Mouse (Mus musculus) midbrain, embryonic 16.5 days (tissue): ENCODE data around the gene Cfap157. TPM values are rescaled to one million over a fixed set of nuclear protein-coding genes. Genes with fewer than 3 reads are reported as not detected.
A peak's percentile ranks its signal among the peaks of the same experiment; 100 is the strongest.

Source experiments
- ATAC-seq: fragments of 200-750 bp; cut with Nextera tagmentation; 2 replicates; pipeline ENCODE4 v1.8.0; 2017; ENCODE audit warnings: moderate TSS enrichment
- H3K27ac ChIP-seq: fragments of 300-500 bp; sonication (generic); 2 replicates; pipeline ENCODE4 v1.5.1; 2014; ENCODE audit warnings: mild to moderate bottlenecking, low read length, mixed read lengths
- H3K27me3 ChIP-seq: fragments of 300-500 bp; sonication (generic); 2 replicates; pipeline ENCODE4 v1.6.1; 2014; ENCODE audit warnings: low read depth, low read length, mixed read lengths; ENCODE audit not compliant: control insufficient read depth, insufficient read depth
- H3K36me3 ChIP-seq: fragments of 300-500 bp; sonication (generic); 2 replicates; pipeline ENCODE4 v1.6.1; 2014; ENCODE audit warnings: mild to moderate bottlenecking, low read length, moderate library complexity, mixed read lengths; ENCODE audit not compliant: control insufficient read depth, insufficient read depth
- H3K4me1 ChIP-seq: fragments of 300-500 bp; sonication (generic); 2 replicates; pipeline ENCODE4 v1.6.1; 2014; ENCODE audit warnings: mild to moderate bottlenecking, low read length, mixed read lengths; ENCODE audit not compliant: control insufficient read depth, insufficient read depth
- H3K4me2 ChIP-seq: fragments of 300-500 bp; sonication (generic); 2 replicates; pipeline ENCODE4 v1.6.1; 2014; ENCODE audit warnings: mild to moderate bottlenecking, low read length, mixed read lengths
- H3K4me3 ChIP-seq: fragments of 300-500 bp; sonication (generic); 2 replicates; pipeline ENCODE4 v1.5.1; 2014; ENCODE audit warnings: low read depth, mild to moderate bottlenecking, low read length, moderate library complexity, mixed read lengths
- H3K9ac ChIP-seq: fragments of 300-500 bp; sonication (generic); 2 replicates; pipeline ENCODE4 v1.6.1; 2014; ENCODE audit warnings: low read depth, low read length, mixed read lengths
- H3K9me3 ChIP-seq: fragments of 300-500 bp; sonication (generic); replicated peaks from 2 replicates; pipeline ENCODE4 v1.6.1; 2014; ENCODE audit warnings: mild to moderate bottlenecking, low read length, mixed read lengths; ENCODE audit not compliant: control insufficient read depth, poor library complexity, severe bottlenecking
- WGBS: fragments of 180-500 bp; shearing (Covaris S2); extraction: QIAGEN DNeasy Blood & Tissue Kit; methylation state at CpG from one replicate; pipeline ENCODE4 v1.1.7; 2014; 5-methylcytosine and 5-hydroxymethylcytosine counted together
- polyA plus RNA-seq: library from polyadenylated mRNA; unstranded; fragments of >200 nt; fragmentation: Nextera tagmentation; extraction: Ambion mirVana; gene quantifications from 2 replicates; pipeline ENCODE4 v1.2.1, GENCODE M21; 2015

Gene Cfap157
- polyA plus RNA-seq, 1 experiment from 2014 or later = 0.99 TPM

GRCm38 (mm10) chr2:32749082-32749481 lies 35.1 kb downstream of the Cfap157 start:
- H3K4me3 ChIP-seq = no peak overlapping the region
- WGBS = 91% methylated on average over 16 of the region's 16 CpGs
- H3K27me3 ChIP-seq = no peaks in the 10 kb centered on the region
- H3K9me3 ChIP-seq = no peaks in the 10 kb centered on the region
- H3K9ac ChIP-seq = no peak overlapping the region
- no peak for ATAC-seq
- H3K4me1 ChIP-seq = peaks cover 10% of the 10 kb centered on the region
- H3K36me3 ChIP-seq = peaks cover 51% of the 10 kb centered on the region
- H3K4me2 ChIP-seq = no peak overlapping the region
- no peak overlapping the region for H3K27ac ChIP-seq

- no peak for ATAC-seq
- no peak overlapping the region for H3K4me2 ChIP-seq
Observed at GRCm38 (mm10) chr2:32744272-32744982, 39.8 kb downstream of the Cfap157 start.

GRCm38 (mm10) chr2:32742173-32742531 lies 42.1 kb downstream of the Cfap157 start:
- no peaks in the 10 kb centered on the region for H3K9me3 ChIP-seq
- peak; percentile 92 for ATAC-seq
- peak overlapping the region; percentile 88 for H3K27ac ChIP-seq
- H3K4me3 ChIP-seq = peak overlapping the region; percentile 85
- peaks cover 20% of the 10 kb centered on the region for H3K36me3 ChIP-seq
- peak overlapping the region; percentile 98 for H3K9ac ChIP-seq
- H3K27me3 ChIP-seq = no peaks in the 10 kb centered on the region
- peak overlapping the region; percentile 72 for H3K4me2 ChIP-seq
- WGBS = 3% methylated on average over 18 of the region's 18 CpGs
- peaks cover 14% of the 10 kb centered on the region for H3K4me1 ChIP-seq

More at GRCm38 (mm10) chr2:32744272-32744982, 39.8 kb downstream of the Cfap157 start:
- WGBS = 74% methylated on average over 15 of the region's 15 CpGs
- H3K36me3 ChIP-seq = peaks cover 29% of the 10 kb centered on the region
- no peaks in the 10 kb centered on the region for H3K27me3 ChIP-seq
- no peak overlapping the region for H3K4me3 ChIP-seq
- H3K9me3 ChIP-seq = no peaks in the 10 kb centered on the region
- H3K27ac ChIP-seq = no peak overlapping the region
- peaks cover 14% of the 10 kb centered on the region for H3K4me1 ChIP-seq
- no peak overlapping the region; the same call in 1 of the 2 replicates for H3K9ac ChIP-seq

DNA sequence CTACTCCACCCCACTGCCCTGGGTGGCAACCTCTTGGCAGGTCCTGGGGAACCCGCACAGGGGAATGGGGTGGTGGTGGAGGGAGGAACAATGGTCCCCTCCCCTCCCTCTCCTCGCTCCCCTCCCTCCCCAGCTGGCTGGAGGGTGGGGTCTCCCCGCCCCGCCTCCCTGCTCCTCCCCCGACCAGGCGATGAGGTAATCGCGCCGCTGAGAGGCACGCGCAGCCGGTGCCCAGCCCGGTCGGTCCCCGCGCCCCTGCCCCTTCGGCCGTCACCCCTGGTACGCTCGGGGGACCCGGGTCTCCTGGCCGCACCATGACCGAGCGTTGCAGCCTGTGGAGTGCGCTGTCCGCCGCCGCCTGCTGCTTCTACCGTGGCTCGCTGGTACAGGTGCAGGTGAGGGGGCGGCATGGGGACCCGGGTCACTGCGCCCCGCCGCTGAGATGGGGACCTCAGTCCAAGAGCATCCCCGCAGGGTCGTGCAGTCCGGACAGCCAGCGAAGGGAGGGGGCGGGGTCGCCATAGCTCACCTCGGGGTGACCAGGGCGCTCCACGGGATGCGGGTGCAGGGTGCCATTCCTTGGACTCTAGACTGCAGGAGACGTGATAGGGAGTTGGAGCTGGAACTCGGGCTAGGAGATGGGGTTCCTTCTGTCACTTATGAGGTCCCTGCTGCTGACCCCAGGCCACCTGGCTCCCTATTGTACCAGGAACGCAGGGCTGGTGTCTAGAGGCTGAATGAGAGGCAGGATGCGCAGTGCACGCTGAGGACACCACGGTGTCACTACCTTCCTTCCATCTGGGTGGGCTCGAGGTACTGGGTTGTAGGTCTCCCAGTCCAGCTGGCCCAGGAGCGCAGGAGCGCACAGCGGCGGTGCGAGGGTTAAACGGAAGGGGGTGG lies 42.7 kb downstream of the Cfap157 start:
- WGBS = 2% methylated on average over 51 of the region's 58 CpGs
- H3K9me3 ChIP-seq = no peaks in the 10 kb centered on the region

GRCm38 (mm10) chr2:32740916-32741272 lies 43.3 kb downstream of the Cfap157 start, which contains the start of gene 6330409D20Rik:
TSS of gene 6330409D20Rik (minus strand) at chr2:32741016.
- 7% methylated on average over 11 of the region's 11 CpGs for WGBS
- peaks cover 14% of the 10 kb centered on the region for H3K4me1 ChIP-seq
- H3K27ac ChIP-seq = peak within 1 kb of the TSS; percentile 88
- no peaks in the 10 kb centered on the region for H3K27me3 ChIP-seq
- H3K4me3 ChIP-seq = peak within 1 kb of the TSS; percentile 85
- H3K9ac ChIP-seq = peak within 1 kb of the TSS; percentile 98
- H3K4me2 ChIP-seq = peak within 1 kb of the TSS; percentile 72
- ATAC-seq = 0 out of 2 replicates have a peak, but pooled peaks have one; percentile 0
- H3K36me3 ChIP-seq = peaks cover 10% of the 10 kb centered on the region; the same call in 1 of the 2 replicates
- H3K9me3 ChIP-seq = no peaks in the 10 kb centered on the region

More for the DNA sequence above, 42.7 kb downstream of the Cfap157 start:
- Histone ChIP-seq H3K27ac (peak overlapping the region; percentile 88), H3K4me3 (peak overlapping the region; percentile 85), H3K27me3 (no peaks in the 10 kb centered on the region), H3K9ac (peak overlapping the region; percentile 98), H3K4me1 (peaks cover 14% of the 10 kb centered on the region), H3K36me3 (peaks cover 15% of the 10 kb centered on the region), H3K4me2 (peak overlapping the region; percentile 72)
- peak; percentile 59 for ATAC-seq

- no peak overlapping the region for H3K27ac ChIP-seq
- no peaks in the 10 kb centered on the region for H3K36me3 ChIP-seq
- 72% methylated on average over 4 of the region's 4 CpGs for WGBS
- H3K4me3 ChIP-seq = no peak overlapping the region
- no peaks in the 10 kb centered on the region for H3K27me3 ChIP-seq
- no peak for ATAC-seq
- no peak overlapping the region for H3K9ac ChIP-seq
- H3K9me3 ChIP-seq = no peaks in the 10 kb centered on the region
- H3K4me1 ChIP-seq = peaks cover 14% of the 10 kb centered on the region
- no peak overlapping the region for H3K4me2 ChIP-seq
Observed at GRCm38 (mm10) chr2:32739311-32739710, 44.9 kb downstream of the Cfap157 start.

- Histone ChIP-seq H3K27me3 (no peaks in the 10 kb centered on the region), H3K4me3 (no peak overlapping the region), H3K4me2 (no peak overlapping the region), H3K9ac (no peak overlapping the region), H3K36me3 (no peaks in the 10 kb centered on the region), H3K9me3 (no peaks in the 10 kb centered on the region), H3K27ac (no peak overlapping the region), H3K4me1 (peaks cover 3% of the 10 kb centered on the region; the same call in 1 of the 2 replicates)
- ATAC-seq = no peak
- WGBS = 45% methylated on average over 6 of the region's 6 CpGs
Observed at GRCm38 (mm10) chr2:32737008-32737407, 47.2 kb downstream of the Cfap157 start.

DNA sequence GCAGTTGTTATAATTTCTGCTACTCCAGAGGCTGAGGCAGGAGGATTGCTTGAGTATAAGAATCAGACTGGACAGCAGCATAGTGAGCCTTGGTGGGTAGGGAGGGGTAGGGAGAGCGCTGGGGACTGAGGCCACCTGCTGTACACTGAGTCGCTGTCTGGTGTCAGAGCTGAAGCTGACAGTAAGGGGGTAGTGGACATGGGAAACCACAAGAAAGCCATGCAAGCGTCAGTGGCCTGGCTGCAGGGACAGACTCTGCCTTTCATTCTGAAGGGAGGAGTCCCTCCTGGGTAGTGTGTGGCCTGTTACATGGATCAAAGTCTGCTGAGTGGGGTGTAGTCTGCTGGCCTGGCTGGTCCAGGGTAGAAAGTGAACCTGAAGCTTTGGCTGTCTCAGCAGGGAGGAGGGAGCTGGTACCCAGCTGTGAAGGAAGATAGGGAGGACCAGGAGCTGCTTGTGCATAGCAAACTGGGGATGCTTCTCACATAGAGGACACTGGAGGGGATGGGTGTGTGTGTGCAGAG lies 47.9 kb downstream of the Cfap157 start:
- Histone ChIP-seq H3K9me3 (no peaks in the 10 kb centered on the region), H3K4me3 (no peak overlapping the region), H3K4me2 (no peak overlapping the region), H3K27me3 (no peaks in the 10 kb centered on the region), H3K4me1 (peaks cover 3% of the 10 kb centered on the region; the same call in 1 of the 2 replicates), H3K9ac (no peak overlapping the region), H3K36me3 (no peaks in the 10 kb centered on the region), H3K27ac (no peak overlapping the region)
- ATAC-seq = no peak
- WGBS = 39% methylated on average over 3 of the region's 3 CpGs
